In genomic region chr6:86329943-86330342, GRCm38 (mm10) we compare ENCODE assay signal across 19 mouse cellular contexts. TPM values are rescaled to one million over a fixed set of nuclear protein-coding genes. Genes with fewer than 3 reads are reported as not detected.
DNase-seq lines count a peak whose midpoint lies in the region; ATAC-seq and TF ChIP-seq lines count a peak whose summit lies in the region.
"Had no signal": no experiment of that assay in that cellular context is flagged by ENCODE, and none has a peak within 500 bp of the region (broad histone marks: within the 10 kb centered on the region; RNA-seq: fewer than 3 reads in every experiment).

No protein-coding gene starts in this region.

- H3K27ac ChIP-seq in heart, postnatal 0 days (ENCODE audit: low read depth), result no peak overlapping the region
- H3K27ac ChIP-seq in liver, postnatal 0 days (ENCODE audit: low read depth), result no peak overlapping the region
- no peak overlapping the region for H3K27ac ChIP-seq in liver, embryonic 11.5 days (ENCODE audit: low read depth, low read length)
- no peak overlapping the region for H3K27ac ChIP-seq in CH12.LX (ENCODE audit: insufficient read depth, low read depth)
- H3K27ac ChIP-seq: hindbrain, embryonic 10.5 days; kidney, embryonic 15.5 days; limb, embryonic 13.5 days; stomach, embryonic 15.5 days had no signal

- H3K36me3 ChIP-seq in heart, postnatal 0 days (replicated peaks; ENCODE audit: control insufficient read depth, insufficient read depth, low read length), result no peaks in the 10 kb centered on the region
- H3K36me3 ChIP-seq in liver, postnatal 0 days (replicated peaks; ENCODE audit: insufficient read depth, low read length), result no peaks in the 10 kb centered on the region
- no peaks in the 10 kb centered on the region for H3K36me3 ChIP-seq in liver, embryonic 11.5 days (ENCODE audit: control insufficient read depth, insufficient read depth, low read length)
- H3K36me3 ChIP-seq in CH12.LX (replicated peaks in 1 of 2; ENCODE audit: control insufficient read depth in 1 of 2, insufficient read depth in 1 of 2, low read length in 1 of 2), result no peaks in the 10 kb centered on the region
- H3K36me3 ChIP-seq: hindbrain, embryonic 10.5 days; kidney, embryonic 15.5 days; limb, embryonic 13.5 days; stomach, embryonic 15.5 days had no signal

- in situ Hi-C loops in CH12.LX (cut with MboI; ENCODE audit: low pct_ligation_motif_present, low pct_unique_long_range_greater_than_20kb, low sequenced_read_pairs), result no loop called here

- TF ChIP-seq RAD21 in CH12.LX (IDR thresholded peaks at IDR 0.05; ENCODE audit: low read depth, low read length), result peak; percentile 19

- H3K79me2 ChIP-seq in CH12.LX (replicated peaks; ENCODE audit: control insufficient read depth, extremely low read depth, insufficient read depth, poor library complexity, severe bottlenecking), result no peaks in the 10 kb centered on the region

- H3K9me3 ChIP-seq in heart, postnatal 0 days (replicated peaks; ENCODE audit: control insufficient read depth, low read length), result no peaks in the 10 kb centered on the region
- no peaks in the 10 kb centered on the region for H3K9me3 ChIP-seq in liver, postnatal 0 days (ENCODE audit: low read length)
- no peaks in the 10 kb centered on the region for H3K9me3 ChIP-seq in liver, embryonic 11.5 days (ENCODE audit: control insufficient read depth, low read length)
- H3K9me3 ChIP-seq in CH12.LX (replicated peaks; ENCODE audit: low read length), result peaks cover 11% of the 10 kb centered on the region
- H3K9me3 ChIP-seq: kidney, embryonic 15.5 days; limb, embryonic 13.5 days; stomach, embryonic 15.5 days had no signal

- dilution Hi-C loops in CH12.LX (cut with MboI; ENCODE audit: extremely low pct_ligation_motif_present, extremely low pct_unique_long_range_greater_than_20kb, low sequenced_read_pairs), result no loop called here

- H3K4me2 ChIP-seq in heart, postnatal 0 days (ENCODE audit: low read depth, low read length), result no peak overlapping the region
- no peak overlapping the region for H3K4me2 ChIP-seq in liver, postnatal 0 days (ENCODE audit: low read depth, low read length)
- no peak overlapping the region for H3K4me2 ChIP-seq in liver, embryonic 11.5 days
- H3K4me2 ChIP-seq in CH12.LX (ENCODE audit: insufficient read depth, low read depth, poor library complexity, severe bottlenecking), result no peak overlapping the region
- H3K4me2 ChIP-seq: kidney, embryonic 15.5 days; limb, embryonic 13.5 days; stomach, embryonic 15.5 days had no signal

- no peaks in the 10 kb centered on the region for H3K4me1 ChIP-seq in heart, postnatal 0 days (ENCODE audit: control insufficient read depth, insufficient read depth)
- no peaks in the 10 kb centered on the region for H3K4me1 ChIP-seq in liver, postnatal 0 days (ENCODE audit: insufficient read depth)
- no peaks in the 10 kb centered on the region for H3K4me1 ChIP-seq in liver, embryonic 11.5 days (replicated peaks; ENCODE audit: control insufficient read depth, insufficient read depth, low read length)
- no peaks in the 10 kb centered on the region for H3K4me1 ChIP-seq in CH12.LX (ENCODE audit: control insufficient read depth in 1 of 2, insufficient read depth in 2 of 2)
- H3K4me1 ChIP-seq: hindbrain, embryonic 10.5 days; stomach, embryonic 15.5 days had no signal

- no peak for TF ChIP-seq EP300 in heart, postnatal 0 days (IDR thresholded peaks at IDR 0.05; ENCODE audit: low read depth)
- TF ChIP-seq EP300 in liver, postnatal 0 days (IDR thresholded peaks at IDR 0.05; ENCODE audit: low read depth), result no peak
- TF ChIP-seq EP300 in CH12.LX (IDR thresholded peaks at IDR 0.05; ENCODE audit: low read length), result no peak

- no peak for ATAC-seq in heart, postnatal 0 days (ENCODE audit: insufficient read depth, low read depth)
- ATAC-seq in liver, postnatal 0 days, result no peak
- no peak for ATAC-seq in liver, embryonic 11.5 days (replicated peaks; ENCODE audit: low FRiP score)
- ATAC-seq: forebrain, embryonic 14.5 days; inflammation-experienced regulatory T-cells, adult 6 months had no signal

- TF ChIP-seq POLR2A in CH12.LX (IDR thresholded peaks at IDR 0.05; ENCODE audit: low read depth, low read length), result no peak

- TF ChIP-seq CTCF in heart, postnatal 0 days (IDR thresholded peaks at IDR 0.05; ENCODE audit: low read depth), result 0 out of 2 replicates have a peak, but pooled peaks have one; percentile 12
- peak; percentile 30 for TF ChIP-seq CTCF in liver, postnatal 0 days (IDR thresholded peaks at IDR 0.05; ENCODE audit: low read depth)
- peak in 1 of 2 experiments; percentile 30; a peak in 2 of 4 replicates for TF ChIP-seq CTCF in CH12.LX (conservative IDR thresholded peaks at IDR 0.05 in 1 of 2, IDR thresholded peaks at IDR 0.05 in 1 of 2; ENCODE audit: low read depth in 2 of 2, low read length in 2 of 2)

- no peak overlapping the region for H3K4me3 ChIP-seq in heart, postnatal 0 days (ENCODE audit: low read depth, low read length)
- no peak overlapping the region for H3K4me3 ChIP-seq in liver, postnatal 0 days (ENCODE audit: low read depth, low read length)
- no peak overlapping the region for H3K4me3 ChIP-seq in liver, embryonic 11.5 days (ENCODE audit: low read depth, low read length)
- H3K4me3 ChIP-seq in CH12.LX (replicated peaks in 1 of 3; ENCODE audit: low read depth in 2 of 3, low read length in 2 of 3, poor library complexity in 1 of 3), result no peak overlapping the region
- H3K4me3 ChIP-seq: hindbrain, embryonic 10.5 days; kidney, embryonic 15.5 days; limb, embryonic 13.5 days; stomach, embryonic 15.5 days had no signal

- no peak overlapping the region for H3K9ac ChIP-seq in heart, postnatal 0 days (replicated peaks; ENCODE audit: low read depth, low read length)
- no peak overlapping the region for H3K9ac ChIP-seq in liver, postnatal 0 days (replicated peaks)
- no peak overlapping the region for H3K9ac ChIP-seq in liver, embryonic 11.5 days (ENCODE audit: low read depth, low read length)
- no peak overlapping the region for H3K9ac ChIP-seq in CH12.LX (ENCODE audit: insufficient read depth, low read depth)
- H3K9ac ChIP-seq: kidney, embryonic 15.5 days; limb, embryonic 13.5 days; stomach, embryonic 15.5 days had no signal

- intact Hi-C loops in heart, postnatal 10 days (cut with DNase I), result no loop called here

- H3K27me3 ChIP-seq in heart, postnatal 0 days (ENCODE audit: control insufficient read depth, insufficient read depth, low read length), result no peaks in the 10 kb centered on the region
- H3K27me3 ChIP-seq in liver, postnatal 0 days (ENCODE audit: insufficient read depth, low read length), result no peaks in the 10 kb centered on the region
- H3K27me3 ChIP-seq in liver, embryonic 11.5 days (replicated peaks; ENCODE audit: control insufficient read depth, insufficient read depth, low read length), result no peaks in the 10 kb centered on the region
- H3K27me3 ChIP-seq in CH12.LX (replicated peaks), result peaks cover 28% of the 10 kb centered on the region
- H3K27me3 ChIP-seq: kidney, embryonic 15.5 days; limb, embryonic 13.5 days; stomach, embryonic 15.5 days had no signal

- no peak for DNase-seq in heart, postnatal 0 days (ENCODE audit: low spot score)
- no peak for DNase-seq in heart, postnatal 10 days
- DNase-seq in liver, postnatal 0 days, result no peak
- DNase-seq in liver, embryonic 11.5 days (ENCODE audit: low spot score), result no peak
- no peak for DNase-seq in CH12.LX (ENCODE audit: extremely low read depth)
- DNase-seq in R1 (ENCODE audit: low read depth, low spot score), result peak; percentile 88
- DNase-seq in gastrocnemius, postnatal 25 days, result no peak
- no peak for DNase-seq in right cerebral cortex, postnatal 10 days (ENCODE audit: low spot score in 2 of 2)
- DNase-seq: cerebellum, adult 11 months; cerebellum, postnatal 25 days; layer of hippocampus, adult 9-11 months; lung, adult 2 months; midbrain, embryonic 14.5 days had no signal

- 91% methylated on average over 6 of the region's 6 CpGs for WGBS in heart, postnatal 0 days
- WGBS in liver, postnatal 0 days (ENCODE audit: insufficient replicate concordance), result 88% methylated on average over 6 of the region's 6 CpGs
- 89% methylated on average over 6 of the region's 6 CpGs for WGBS in liver, embryonic 11.5 days

TF ChIP-seq in CH12.LX, 34 proteins besides CTCF, POLR2A, EP300 and RAD21 (continues in another document):
- TF ChIP-seq UBTF (IDR thresholded peaks at IDR 0.05; ENCODE audit: low read depth, low read length) (no peak), HCFC1 (IDR thresholded peaks at IDR 0.05; ENCODE audit: low read depth, low read length) (no peak), MXI1 (IDR thresholded peaks at IDR 0.05; ENCODE audit: low read depth, low read length) (no peak), ELF1 (IDR thresholded peaks at IDR 0.05; ENCODE audit: low read depth, low read length) (no peak), JUN (IDR thresholded peaks at IDR 0.05; ENCODE audit: insufficient read depth, low read depth, low read length) (no peak), SMC3 (IDR thresholded peaks at IDR 0.05; ENCODE audit: low read depth, low read length) (no peak; the same call in 1 of the 2 replicates), USF2 (conservative IDR thresholded peaks at IDR 0.05; ENCODE audit: low read depth, low read length) (no peak), E2F4 (IDR thresholded peaks at IDR 0.05; ENCODE audit: insufficient replicate concordance, low read depth, low read length) (no peak), ZC3H11A (IDR thresholded peaks at IDR 0.05; ENCODE audit: low read depth, low read length) (no peak), CHD2 (IDR thresholded peaks at IDR 0.05; ENCODE audit: low read length) (no peak), MYC (IDR thresholded peaks at IDR 0.05; ENCODE audit: low read depth, low read length) (no peak)

RNA-seq across cellular contexts. Expression of gene Fam136a, which starts 35.5 kb away (rescaled TPM):
- 44.3 and 48.2 TPM in 2 replicates for total RNA-seq in heart, postnatal 0 days (2014; rRNA removed; ENCODE audit: low replicate concordance)
- polyA plus RNA-seq in heart, postnatal 0 days (2015; fragmentation: Nextera tagmentation; extraction: Ambion mirVana), result 75.9 TPM in 2 replicates
- total RNA-seq in heart, postnatal 10 days (2021), result 10 to 100 TPM; 26.4 to 31.3 TPM
- 69.8 and 74.1 TPM in 2 replicates for polyA plus RNA-seq in liver, postnatal 0 days (2015; fragmentation: Nextera tagmentation; extraction: Ambion mirVana)
- polyA plus RNA-seq in liver, embryonic 11.5 days (2014; fragmentation: Nextera tagmentation; extraction: Ambion mirVana), result 188 and 198 TPM in 2 replicates
- total RNA-seq in CH12.LX (2012; rRNA removed) (152 and 200 TPM in 2 replicates), CH12.LX (2014; rRNA removed) (339 and 378 TPM in 2 replicates)
- polyA plus RNA-seq in CH12.LX (2012; ENCODE audit: insufficient read length, low read depth), result 160 and 179 TPM in 2 replicates
- total RNA-seq in gastrocnemius, postnatal 25 days (2021), result 10 to 100 TPM; 16.0 to 16.3 TPM

RNA-seq across cellular contexts. Expression of gene Snrpg, which starts 41.2 kb away (rescaled TPM):
- total RNA-seq in heart, postnatal 0 days (2014; rRNA removed; ENCODE audit: low replicate concordance), result 35.6 and 52.8 TPM in 2 replicates
- 159 and 170 TPM in 2 replicates for polyA plus RNA-seq in heart, postnatal 0 days (2015; fragmentation: Nextera tagmentation; extraction: Ambion mirVana)
- 10 to 100 TPM; 64.9 to 74.6 TPM for total RNA-seq in heart, postnatal 10 days (2021)
- polyA plus RNA-seq in liver, postnatal 0 days (2015; fragmentation: Nextera tagmentation; extraction: Ambion mirVana), result 174 and 204 TPM in 2 replicates
- 741 and 785 TPM in 2 replicates for polyA plus RNA-seq in liver, embryonic 11.5 days (2014; fragmentation: Nextera tagmentation; extraction: Ambion mirVana)
- total RNA-seq in CH12.LX (2012; rRNA removed) (462 and 546 TPM in 2 replicates), CH12.LX (2014; rRNA removed) (137 and 146 TPM in 2 replicates)
- polyA plus RNA-seq in CH12.LX (2012; ENCODE audit: insufficient read length, low read depth), result 408 and 446 TPM in 2 replicates
- 10 to 100 TPM; 26.2 to 27.1 TPM for total RNA-seq in gastrocnemius, postnatal 25 days (2021)
